ENCODE assay signal across 8 mouse cellular contexts in genomic region chr10:78350796-78351556, GRCm38 (mm10). TPM values are rescaled to one million over a fixed set of nuclear protein-coding genes. Genes with fewer than 3 reads are reported as not detected.
A peak's percentile ranks its signal among the peaks of the same experiment; 100 is the strongest.
DNase-seq lines count a peak whose midpoint lies in the region; ATAC-seq lines count a peak whose summit lies in the region.

No protein-coding gene starts in this region.

- peak overlapping the region; percentile 90 for H3K4me3 ChIP-seq in heart, embryonic 11.5 days (ENCODE audit: low read depth, low read length)
- H3K4me3 ChIP-seq in heart, embryonic 16.5 days (ENCODE audit: low read length), result peak overlapping the region; percentile 98

- intact Hi-C loops in left cerebral cortex, postnatal 25 days (cut with DNase I), result no loop called here

- H3K9ac ChIP-seq in heart, embryonic 11.5 days (ENCODE audit: low read depth, low read length), result peak overlapping the region; percentile 96
- peak overlapping the region; percentile 100 for H3K9ac ChIP-seq in heart, embryonic 16.5 days (ENCODE audit: low read length)

- H3K4me1 ChIP-seq in heart, embryonic 11.5 days (ENCODE audit: control insufficient read depth, insufficient read depth, low read length), result peaks cover 11% of the 10 kb centered on the region
- peaks cover 17% of the 10 kb centered on the region for H3K4me1 ChIP-seq in heart, embryonic 16.5 days (ENCODE audit: control insufficient read depth, insufficient read depth, low read length)

- no peak for DNase-seq in heart, postnatal 4 days
- peak; percentile 49 for DNase-seq in NIH3T3 (ENCODE audit: low read depth)
- peak; percentile 42 for DNase-seq in lung, postnatal 10 days
- DNase-seq in frontal cortex, adult 2 months (ENCODE audit: extremely low spot score in 1 of 2, low spot score in 1 of 2), result no peak
- no peak for DNase-seq in left cerebral cortex, postnatal 25 days (ENCODE audit: low spot score in 2 of 2)
- DNase-seq in cerebellum, adult 11 months, result no peak

- peak overlapping the region; percentile 82 for H3K4me2 ChIP-seq in heart, embryonic 11.5 days
- peak overlapping the region; percentile 88 for H3K4me2 ChIP-seq in heart, embryonic 16.5 days (ENCODE audit: low read depth, low read length)

- no peak overlapping the region for H3K27ac ChIP-seq in heart, embryonic 11.5 days (ENCODE audit: low read depth, low read length)
- H3K27ac ChIP-seq in heart, embryonic 16.5 days (ENCODE audit: low read length), result no peak overlapping the region

- no peak for ATAC-seq in heart, embryonic 11.5 days (replicated peaks; ENCODE audit: insufficient number of reproducible peaks, low FRiP score, low TSS enrichment)
- no peak for ATAC-seq in heart, embryonic 16.5 days (replicated peaks; ENCODE audit: extremely low read depth, insufficient read depth, low FRiP score)

- H3K9me3 ChIP-seq in heart, embryonic 11.5 days (replicated peaks; ENCODE audit: control insufficient read depth, low read length), result no peaks in the 10 kb centered on the region
- no peaks in the 10 kb centered on the region for H3K9me3 ChIP-seq in heart, embryonic 16.5 days (replicated peaks; ENCODE audit: control insufficient read depth, low read length)

- 35% methylated on average over 6 of the region's 6 CpGs for WGBS in heart, embryonic 11.5 days (ENCODE audit: insufficient replicate concordance)
- 38% methylated on average over 6 of the region's 6 CpGs for WGBS in heart, embryonic 16.5 days

- peaks cover 2% of the 10 kb centered on the region; the same call in 1 of the 2 replicates for H3K27me3 ChIP-seq in heart, embryonic 11.5 days (ENCODE audit: control insufficient read depth, insufficient read depth, low read length)
- H3K27me3 ChIP-seq in heart, embryonic 16.5 days (ENCODE audit: control insufficient read depth, insufficient read depth, low read length), result no peaks in the 10 kb centered on the region

- no peaks in the 10 kb centered on the region for H3K36me3 ChIP-seq in heart, embryonic 11.5 days (ENCODE audit: control insufficient read depth, insufficient read depth, low read length)
- no peaks in the 10 kb centered on the region for H3K36me3 ChIP-seq in heart, embryonic 16.5 days (ENCODE audit: control insufficient read depth, insufficient read depth)

RNA-seq across cellular contexts. Expression of gene Agpat3, which starts 1.3 kb away (rescaled TPM):
- 32.4 and 36.1 TPM in 2 replicates for polyA plus RNA-seq in heart, embryonic 11.5 days (2014; fragmentation: Nextera tagmentation; extraction: Ambion mirVana)
- 100 to 1,000 TPM; 242 to 263 TPM for total RNA-seq in heart, postnatal 4 days (2021)
- 56.6 and 69.5 TPM in 2 replicates for polyA plus RNA-seq in heart, embryonic 16.5 days (2015; fragmentation: Nextera tagmentation; extraction: Ambion mirVana)
- polyA plus RNA-seq in frontal cortex, adult 2 months (2012; rRNA removed), result 218 and 220 TPM in 2 replicates
- 100 to 1,000 TPM; 258 to 277 TPM for total RNA-seq in left cerebral cortex, postnatal 25 days (2021)

Comparison
In these comparisons a context has a peak if more than half of its experiments do, and no peak if none do; other contexts are left out.
1. DNase-seq: peak in NIH3T3 (single experiment) and lung, postnatal 10 days (single experiment); none in heart, postnatal 4 days (single experiment), frontal cortex, adult 2 months (0 of 2), left cerebral cortex, postnatal 25 days (0 of 2) and cerebellum, adult 11 months (single experiment).